Mouse (Mus musculus): ENCODE measurements around the gene Eif2b3. TPM values are rescaled to one million over a fixed set of nuclear protein-coding genes. Genes with fewer than 3 reads are reported as not detected.

Eif2b3 gene
- polyA plus RNA-seq (2015; fragmentation: Nextera tagmentation; extraction: Ambion mirVana) = 44.6 and 46.2 TPM in 2 replicates

DNA sequence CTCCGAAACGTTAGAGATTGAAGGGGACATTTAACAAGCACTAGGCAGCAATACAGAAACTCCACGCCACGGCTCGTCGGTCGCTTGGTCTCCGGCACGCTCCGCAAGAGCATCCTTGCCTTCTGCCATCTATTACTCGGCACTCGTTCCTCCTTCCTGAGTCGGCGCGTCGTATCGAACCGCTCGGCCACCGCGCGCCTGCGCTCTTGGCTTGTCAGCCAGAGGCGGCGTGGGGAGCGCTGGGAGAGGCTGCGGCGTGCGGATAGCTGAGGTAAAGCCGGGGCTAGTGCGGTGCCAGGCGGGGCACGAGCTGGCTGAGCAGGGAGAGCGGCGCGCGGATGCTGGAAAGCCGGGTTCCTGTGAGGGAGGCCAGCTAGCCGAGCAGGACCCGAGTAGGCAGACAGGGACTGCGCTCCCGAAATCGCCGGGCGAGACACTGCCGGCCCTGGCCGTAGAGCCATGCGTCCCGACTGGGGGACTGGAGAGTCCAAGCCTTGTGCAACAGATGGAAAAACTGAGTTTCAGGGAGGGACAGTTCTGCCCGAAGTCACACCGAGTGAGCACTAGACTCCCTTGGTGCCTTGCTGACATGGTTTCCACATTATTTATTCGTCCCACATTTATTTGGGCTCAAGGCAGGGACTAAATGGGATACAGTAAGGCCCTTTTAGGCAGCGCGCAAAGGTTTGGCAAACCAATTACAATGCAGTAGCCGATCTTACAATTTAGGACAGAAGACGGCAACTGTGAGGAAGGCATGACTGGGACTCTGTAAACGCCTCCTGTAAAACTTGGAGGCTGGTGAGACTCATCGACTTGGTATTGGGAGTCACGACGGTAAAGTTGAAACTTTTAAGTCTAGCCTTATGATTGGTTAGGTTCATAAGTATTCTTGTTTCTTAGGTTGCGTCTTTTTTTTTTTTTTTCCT is at the start of gene Eif2b3:
Gene Eif2b3 (plus strand): TSS at position 197 of the 929 bp plus-strand sequence.
- no peaks in the 10 kb centered on the region for H3K9me3 ChIP-seq
- peak; percentile 97 for ATAC-seq (replicated peaks)
- under 1% methylated on average over 61 of the region's 61 CpGs for WGBS
- peak within 1 kb of the TSS; percentile 63 for H3K27ac ChIP-seq
- H3K4me2 ChIP-seq = peak within 1 kb of the TSS; percentile 69
- peak within 1 kb of the TSS; percentile 63 for H3K4me3 ChIP-seq
- H3K9ac ChIP-seq = peak within 1 kb of the TSS; percentile 71
- peaks cover 14% of the 10 kb centered on the region for H3K4me1 ChIP-seq
- no peaks in the 10 kb centered on the region; the same call in 1 of the 2 replicates for H3K36me3 ChIP-seq (replicated peaks)
- no peaks in the 10 kb centered on the region for H3K27me3 ChIP-seq (replicated peaks)

- Histone ChIP-seq H3K4me3 (no peak overlapping the region), H3K36me3 (replicated peaks) (peaks cover 33% of the 10 kb centered on the region), H3K27ac (no peak overlapping the region), H3K9ac (no peak overlapping the region), H3K27me3 (replicated peaks) (no peaks in the 10 kb centered on the region), H3K4me2 (no peak overlapping the region), H3K9me3 (no peaks in the 10 kb centered on the region), H3K4me1 (no peaks in the 10 kb centered on the region)
- 82% methylated on average over 2 of the region's 2 CpGs for WGBS
- ATAC-seq (replicated peaks) = no peak
These were observed 42.7 kb upstream of the Eif2b3 start for GRCm38 (mm10) chr4:116976503-116976902.

- no peaks in the 10 kb centered on the region for H3K4me1 ChIP-seq
- H3K9me3 ChIP-seq = no peaks in the 10 kb centered on the region
- no peaks in the 10 kb centered on the region for H3K27me3 ChIP-seq (replicated peaks)
- ATAC-seq (replicated peaks) = no peak
- no peak overlapping the region for H3K4me3 ChIP-seq
- H3K36me3 ChIP-seq (replicated peaks) = peaks cover 22% of the 10 kb centered on the region; the same call in 1 of the 2 replicates
- no peak overlapping the region for H3K27ac ChIP-seq
- no peak overlapping the region for H3K9ac ChIP-seq
- no peak overlapping the region for H3K4me2 ChIP-seq
- WGBS = 91% methylated on average over 7 of the region's 7 CpGs
These were observed 33.5 kb upstream of the Eif2b3 start for GRCm38 (mm10) chr4:116985681-116986080.

DNA sequence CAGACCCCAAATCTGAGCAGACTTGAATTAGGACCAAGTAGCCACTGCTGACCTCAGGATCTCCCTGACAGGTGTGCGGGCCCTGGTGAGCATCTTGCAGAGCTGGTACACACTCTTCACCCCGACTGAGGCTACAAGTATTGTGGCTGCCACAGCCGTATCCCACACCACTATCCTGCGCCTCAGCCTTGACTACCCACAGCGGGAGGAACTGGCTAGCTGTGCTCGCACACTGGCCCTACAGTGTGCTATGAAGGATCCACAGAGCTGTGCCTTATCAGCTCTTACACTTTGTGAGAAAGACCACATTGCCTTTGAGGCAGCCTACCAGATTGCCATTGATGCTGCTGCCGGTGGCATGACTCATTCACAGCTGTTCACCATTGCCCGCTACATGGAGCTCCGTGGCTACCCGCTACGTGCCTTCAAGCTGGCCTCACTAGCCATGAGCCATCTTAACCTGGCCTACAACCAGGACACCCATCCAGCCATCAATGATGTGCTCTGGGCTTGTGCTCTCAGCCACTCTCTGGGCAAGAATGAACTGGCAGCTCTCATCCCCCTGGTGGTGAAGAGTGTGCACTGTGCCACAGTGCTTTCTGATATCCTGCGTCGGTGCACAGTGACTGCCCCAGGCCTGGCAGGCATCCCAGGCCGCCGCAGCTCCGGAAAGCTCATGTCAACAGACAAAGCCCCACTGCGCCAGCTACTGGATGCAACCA is 32.6 kb upstream of the Eif2b3 start:
- Histone ChIP-seq H3K36me3 (replicated peaks) (peaks cover 14% of the 10 kb centered on the region; the same call in 1 of the 2 replicates), H3K27me3 (replicated peaks) (no peaks in the 10 kb centered on the region), H3K27ac (no peak overlapping the region), H3K9me3 (no peaks in the 10 kb centered on the region), H3K4me1 (no peaks in the 10 kb centered on the region), H3K9ac (no peak overlapping the region), H3K4me3 (no peak overlapping the region), H3K4me2 (no peak overlapping the region)
- 66% methylated on average over 17 of the region's 17 CpGs for WGBS
- peak; percentile 69 for ATAC-seq (replicated peaks)

DNA sequence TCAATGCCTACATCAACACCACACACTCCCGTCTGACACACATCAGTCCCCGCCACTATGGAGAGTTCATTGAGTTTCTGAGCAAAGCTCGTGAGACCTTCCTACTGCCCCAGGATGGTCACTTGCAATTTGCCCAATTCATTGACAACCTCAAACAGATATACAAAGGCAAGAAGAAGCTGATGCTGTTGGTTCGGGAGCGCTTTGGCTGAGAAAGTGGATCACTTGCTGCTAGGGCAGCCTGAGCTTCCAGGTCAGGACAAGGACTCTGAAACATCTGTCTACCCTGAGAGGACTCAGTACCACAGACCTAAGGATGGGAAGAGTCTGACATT is 32.1 kb upstream of the Eif2b3 start:
- no peak overlapping the region for H3K9ac ChIP-seq
- H3K4me3 ChIP-seq = no peak overlapping the region
- H3K4me2 ChIP-seq = no peak overlapping the region
- no peaks in the 10 kb centered on the region for H3K4me1 ChIP-seq
- 73% methylated on average over 5 of the region's 5 CpGs for WGBS
- no peaks in the 10 kb centered on the region for H3K27me3 ChIP-seq (replicated peaks)
- no peak overlapping the region for H3K27ac ChIP-seq
- ATAC-seq (replicated peaks) = no peak
- H3K36me3 ChIP-seq (replicated peaks) = peaks cover 12% of the 10 kb centered on the region; the same call in 1 of the 2 replicates
- no peaks in the 10 kb centered on the region for H3K9me3 ChIP-seq

GRCm38 (mm10) chr4:116989731-116990130 is 29.5 kb upstream of the Eif2b3 start:
- H3K27me3 ChIP-seq (replicated peaks) = no peaks in the 10 kb centered on the region
- no peak overlapping the region for H3K27ac ChIP-seq
- H3K4me1 ChIP-seq = peaks cover 12% of the 10 kb centered on the region
- ATAC-seq (replicated peaks) = no peak
- 60% methylated on average over 6 of the region's 6 CpGs for WGBS
- H3K4me2 ChIP-seq = no peak overlapping the region
- no peak overlapping the region for H3K4me3 ChIP-seq
- peaks cover 12% of the 10 kb centered on the region; the same call in 1 of the 2 replicates for H3K36me3 ChIP-seq (replicated peaks)
- no peaks in the 10 kb centered on the region for H3K9me3 ChIP-seq
- no peak overlapping the region for H3K9ac ChIP-seq

- no peak for ATAC-seq (replicated peaks)
- H3K4me3 ChIP-seq = no peak overlapping the region
- 0 out of 2 replicates have a peak overlapping the region, but pooled peaks have one; percentile 5 for H3K27ac ChIP-seq
- WGBS = 15% methylated on average over 7 of the region's 7 CpGs
- peaks cover 12% of the 10 kb centered on the region; the same call in 1 of the 2 replicates for H3K36me3 ChIP-seq (replicated peaks)
- no peaks in the 10 kb centered on the region for H3K27me3 ChIP-seq (replicated peaks)
- H3K9ac ChIP-seq = 0 out of 2 replicates have a peak overlapping the region, but pooled peaks have one; percentile 22
- H3K9me3 ChIP-seq = no peaks in the 10 kb centered on the region
- H3K4me1 ChIP-seq = peaks cover 22% of the 10 kb centered on the region
- H3K4me2 ChIP-seq = no peak overlapping the region
These were observed 27.8 kb upstream of the Eif2b3 start for GRCm38 (mm10) chr4:116991366-116991765.

GRCm38 (mm10) chr4:116993672-116994621 is 25.3 kb upstream of the Eif2b3 start, which contains the start of gene Urod:
Gene Urod, minus strand, starts transcription at chr4:116994413.
- H3K4me3 ChIP-seq = peak within 1 kb of the TSS; percentile 97
- no peaks in the 10 kb centered on the region for H3K9me3 ChIP-seq
- H3K4me1 ChIP-seq = peaks cover 26% of the 10 kb centered on the region
- H3K27ac ChIP-seq = peak within 1 kb of the TSS; percentile 81
- peak within 1 kb of the TSS; percentile 86 for H3K9ac ChIP-seq
- peaks cover 8% of the 10 kb centered on the region; the same call in 1 of the 2 replicates for H3K36me3 ChIP-seq (replicated peaks)
- peak; percentile 91 for ATAC-seq (replicated peaks)
- under 1% methylated on average over 38 of the region's 38 CpGs for WGBS
- H3K4me2 ChIP-seq = peak within 1 kb of the TSS; percentile 92
- H3K27me3 ChIP-seq (replicated peaks) = no peaks in the 10 kb centered on the region

DNA sequence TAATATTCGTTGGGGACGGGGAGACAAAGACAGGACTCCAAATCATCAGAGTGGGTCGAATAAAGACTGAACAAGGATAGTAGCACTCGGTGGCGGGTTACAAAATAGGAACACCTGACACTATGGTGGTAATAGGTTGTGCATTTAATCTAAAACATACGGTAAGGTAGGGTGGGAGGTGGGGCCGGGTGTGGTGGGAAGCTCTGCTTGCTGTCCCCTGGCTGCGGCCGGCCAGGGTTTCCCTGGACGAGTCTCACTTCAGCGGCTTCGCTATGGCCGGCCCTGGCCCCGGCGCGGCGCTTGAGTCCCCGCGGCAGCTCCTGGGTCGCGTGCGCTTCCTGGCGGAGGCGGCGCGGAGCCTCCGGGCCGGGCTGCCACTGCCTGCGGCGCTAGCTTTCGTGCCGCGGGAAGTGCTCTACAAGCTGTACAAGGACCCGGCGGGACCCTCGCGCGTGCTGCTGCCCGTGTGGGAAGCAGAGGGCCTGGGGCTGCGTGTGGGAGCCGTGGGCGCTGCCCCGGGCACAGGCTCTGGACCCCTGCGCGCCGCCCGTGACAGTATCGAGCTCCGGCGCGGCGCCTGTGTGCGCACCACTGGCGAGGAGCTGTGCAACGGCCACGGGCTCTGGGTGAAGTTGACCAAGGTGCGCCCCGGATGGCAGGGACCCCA is 23.9 kb upstream of the Eif2b3 start, which contains the start of gene Hectd3:
Gene Hectd3 (plus strand): TSS at position 187 of the 667 bp plus-strand sequence.
- H3K9ac ChIP-seq = peak within 1 kb of the TSS; percentile 86
- H3K27me3 ChIP-seq (replicated peaks) = no peaks in the 10 kb centered on the region
- WGBS = under 1% methylated on average over 51 of the region's 58 CpGs
- H3K4me3 ChIP-seq = peak within 1 kb of the TSS; percentile 97
- no peaks in the 10 kb centered on the region for H3K9me3 ChIP-seq
- H3K4me2 ChIP-seq = peak within 1 kb of the TSS; percentile 92
- H3K4me1 ChIP-seq = peaks cover 26% of the 10 kb centered on the region
- peak within 1 kb of the TSS; percentile 81 for H3K27ac ChIP-seq
- ATAC-seq (replicated peaks) = peak; percentile 72
- H3K36me3 ChIP-seq (replicated peaks) = peaks cover 17% of the 10 kb centered on the region; the same call in 1 of the 2 replicates

- H3K4me2 ChIP-seq = peak overlapping the region; percentile 92
- H3K36me3 ChIP-seq (replicated peaks) = peaks cover 22% of the 10 kb centered on the region; the same call in 1 of the 2 replicates
- no peaks in the 10 kb centered on the region for H3K9me3 ChIP-seq
- peak overlapping the region; percentile 97 for H3K4me3 ChIP-seq
- under 1% methylated on average over 16 of the region's 16 CpGs for WGBS
- H3K27me3 ChIP-seq (replicated peaks) = no peaks in the 10 kb centered on the region
- peaks cover 26% of the 10 kb centered on the region for H3K4me1 ChIP-seq
- peak overlapping the region; percentile 86 for H3K9ac ChIP-seq
- H3K27ac ChIP-seq = peak overlapping the region; percentile 81; the same call in 1 of the 2 replicates
- ATAC-seq (replicated peaks) = peak; percentile 9
These were observed 23.4 kb upstream of the Eif2b3 start for GRCm38 (mm10) chr4:116995798-116996135.
